Comparison of ENCODE assay signal across 26 mouse cellular contexts in the genomic region with DNA sequence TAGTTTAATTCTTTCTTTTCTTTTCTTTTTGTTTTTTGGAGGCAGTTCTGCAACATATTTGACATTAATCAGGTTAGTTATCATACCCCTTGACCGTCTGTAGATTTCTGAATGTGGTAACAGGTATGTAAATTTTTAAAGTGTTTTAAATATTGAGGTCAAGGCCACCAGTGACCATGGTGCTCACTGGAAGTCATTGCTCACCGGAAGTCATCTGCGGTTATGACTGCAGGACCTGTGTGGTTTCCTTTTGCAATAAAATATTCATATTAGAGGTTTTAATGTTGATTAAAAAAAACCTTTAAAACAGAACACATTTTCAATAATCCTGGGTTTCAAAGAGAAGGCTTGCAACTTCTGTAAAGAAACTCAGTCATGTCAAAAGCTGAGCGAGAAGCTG. TPM values are rescaled to one million over a fixed set of nuclear protein-coding genes. Genes with fewer than 3 reads are reported as not detected.
A peak's percentile ranks its signal among the peaks of the same experiment; 100 is the strongest.
DNase-seq lines count a peak whose midpoint lies in the region; ATAC-seq lines count a peak whose summit lies in the region.
"Had no signal": no experiment of that assay in that cellular context is flagged by ENCODE, and none has a peak within 500 bp of the region (broad histone marks: within the 10 kb centered on the region; RNA-seq: fewer than 3 reads in every experiment).

No protein-coding gene starts in this region.

- H3K4me1 ChIP-seq in embryonic facial prominence, embryonic 13.5 days, result peaks cover 18% of the 10 kb centered on the region
- H3K4me1 ChIP-seq in embryonic facial prominence, embryonic 10.5 days, result 0 out of 2 replicates have a peak, but pooled peaks cover 3% of the 10 kb centered on the region
- H3K4me1 ChIP-seq in midbrain, embryonic 10.5 days, result no peaks in the 10 kb centered on the region
- H3K4me1 ChIP-seq: heart, embryonic 10.5 days; heart, embryonic 13.5 days had no signal

- H3K27ac ChIP-seq in embryonic facial prominence, embryonic 13.5 days, result peak overlapping the region; percentile 82
- H3K27ac ChIP-seq in embryonic facial prominence, embryonic 10.5 days (replicated peaks), result no peak overlapping the region
- H3K27ac ChIP-seq in midbrain, embryonic 10.5 days (replicated peaks), result no peak overlapping the region
- H3K27ac ChIP-seq: gastrocnemius, adult 2 months; heart, adult 2 months; heart, embryonic 10.5 days; heart, embryonic 13.5 days; hindbrain, embryonic 14.5 days; hindbrain, postnatal 0 days had no signal

- no peak overlapping the region for H3K9ac ChIP-seq in embryonic facial prominence, embryonic 13.5 days
- H3K9ac ChIP-seq: embryonic facial prominence, embryonic 12.5 days; forebrain, postnatal 0 days; heart, embryonic 13.5 days; hindbrain, embryonic 14.5 days had no signal

- DNase-seq in embryonic facial prominence, embryonic 10.5 days (ENCODE audit: low spot score), result no peak
- DNase-seq in natural killer cell, adult 2 months (ENCODE audit: low spot score in 2 of 2), result peak; percentile 21 to 60
- DNase-seq in layer of hippocampus, adult 11-12 months (ENCODE audit: low spot score), result no peak
- DNase-seq in midbrain, embryonic 10.5 days (ENCODE audit: low spot score), result no peak
- DNase-seq: adrenal gland, adult 2 months; adrenal gland, postnatal 14 days; B cell, adult 2 months; cerebellum, adult 11 months; cerebellum, adult 2 months; cerebellum, postnatal 10 days; cerebellum, postnatal 36 days; forebrain, postnatal 0 days; gastrocnemius, adult 2 months; gastrocnemius, postnatal 14 days; heart, adult 2 months; heart, postnatal 14 days; heart, postnatal 4 days had no signal

- H3K4me2 ChIP-seq in embryonic facial prominence, embryonic 13.5 days, result no peak overlapping the region
- H3K4me2 ChIP-seq: embryonic facial prominence, embryonic 12.5 days; heart, embryonic 13.5 days; hindbrain, embryonic 14.5 days had no signal

- no peaks in the 10 kb centered on the region for H3K27me3 ChIP-seq in embryonic facial prominence, embryonic 13.5 days
- H3K27me3 ChIP-seq in embryonic facial prominence, embryonic 10.5 days (replicated peaks; ENCODE audit: low read depth, poor library complexity, severe bottlenecking), result no peaks in the 10 kb centered on the region
- H3K27me3 ChIP-seq in midbrain, embryonic 10.5 days (ENCODE audit: low read depth, poor library complexity, severe bottlenecking), result no peaks in the 10 kb centered on the region
- H3K27me3 ChIP-seq: embryonic facial prominence, embryonic 12.5 days; heart, embryonic 13.5 days had no signal

- H3K9me3 ChIP-seq in embryonic facial prominence, embryonic 13.5 days, result no peaks in the 10 kb centered on the region
- H3K9me3 ChIP-seq in embryonic facial prominence, embryonic 10.5 days, result no peaks in the 10 kb centered on the region
- H3K9me3 ChIP-seq in midbrain, embryonic 10.5 days (replicated peaks), result no peaks in the 10 kb centered on the region
- H3K9me3 ChIP-seq: embryonic facial prominence, embryonic 12.5 days; heart, embryonic 10.5 days; heart, embryonic 13.5 days had no signal

- no peak for ATAC-seq in embryonic facial prominence, embryonic 13.5 days (ENCODE audit: insufficient number of reproducible peaks, insufficient read depth, low FRiP score, low TSS enrichment, low read depth)
- peak; percentile 49 for ATAC-seq in granulocyte monocyte progenitor cell, adult 5-6 weeks (replicated peaks; ENCODE audit: poor library complexity, severe bottlenecking)
- ATAC-seq: forebrain, embryonic 14.5 days; forebrain, postnatal 0 days; hindbrain, postnatal 0 days; intestine, embryonic 16.5 days had no signal

- no peaks in the 10 kb centered on the region for H3K36me3 ChIP-seq in embryonic facial prominence, embryonic 13.5 days
- no peaks in the 10 kb centered on the region for H3K36me3 ChIP-seq in embryonic facial prominence, embryonic 10.5 days (replicated peaks)
- H3K36me3 ChIP-seq in midbrain, embryonic 10.5 days, result no peaks in the 10 kb centered on the region
- H3K36me3 ChIP-seq: embryonic facial prominence, embryonic 12.5 days; heart, embryonic 10.5 days; heart, embryonic 13.5 days had no signal

- H3K4me3 ChIP-seq in embryonic facial prominence, embryonic 13.5 days, result no peak overlapping the region
- no peak overlapping the region for H3K4me3 ChIP-seq in embryonic facial prominence, embryonic 10.5 days
- no peak overlapping the region for H3K4me3 ChIP-seq in midbrain, embryonic 10.5 days
- H3K4me3 ChIP-seq: embryonic facial prominence, embryonic 12.5 days; gastrocnemius, adult 2 months; heart, adult 2 months; heart, embryonic 10.5 days; heart, embryonic 13.5 days had no signal

- 71% methylated on average over 4 of the region's 4 CpGs for WGBS in embryonic facial prominence, embryonic 13.5 days
- WGBS in embryonic facial prominence, embryonic 10.5 days, result 92% methylated on average over 4 of the region's 4 CpGs
- WGBS in midbrain, embryonic 10.5 days, result 93% methylated on average over 4 of the region's 4 CpGs

RNA-seq across cellular contexts. Expression of gene Dock10, which starts 28.2 kb away (rescaled TPM):
- 7.3 TPM in 2 replicates for polyA plus RNA-seq in embryonic facial prominence, embryonic 13.5 days (2015; fragmentation: Nextera tagmentation; extraction: Ambion mirVana)
- 1.8 and 3.2 TPM in 2 replicates for polyA plus RNA-seq in embryonic facial prominence, embryonic 10.5 days (2016; fragmentation: Nextera tagmentation; extraction: Ambion mirVana)
- total RNA-seq in granulocyte monocyte progenitor cell, adult 5-6 weeks (2014; fragmentation: Nextera tagmentation), result 149 TPM in 2 replicates
- total RNA-seq in granulocyte monocyte progenitor cell, adult 5-6 weeks (2017), result 117 and 126 TPM in 2 replicates
- polyA plus RNA-seq in midbrain, embryonic 10.5 days (2016; fragmentation: Nextera tagmentation; extraction: Ambion mirVana), result 1.9 and 2.1 TPM in 2 replicates

Comparison
In these comparisons a context has a peak if more than half of its experiments do, and no peak if none do; other contexts are left out.
1. DNase-seq: peak in natural killer cell, adult 2 months (2 of 2); none in embryonic facial prominence, embryonic 10.5 days (single experiment), layer of hippocampus, adult 11-12 months (single experiment) and midbrain, embryonic 10.5 days (single experiment).